Mouse (Mus musculus): ENCODE measurements around the gene Gm3238. TPM values are rescaled to one million over a fixed set of nuclear protein-coding genes. Genes with fewer than 3 reads are reported as not detected.

Gm3238 gene
- not detected for total RNA-seq (2023)

GRCm38 (mm10) chr10:77771225-77771624, at the start of gene Gm3238:
Gene Gm3238, minus strand, starts transcription at chr10:77771325.

GRCm38 (mm10) chr10:77814382-77814781, 43.3 kb upstream of the Gm3238 start, which contains the start of gene Gm2696:
Gene Gm2696, plus strand, starts transcription at chr10:77814682.

GRCm38 (mm10) chr10:77811743-77812142, 40.6 kb upstream of the Gm3238 start, which contains the start of gene Gm9507:
Gene Gm9507, minus strand, starts transcription at chr10:77811843.

GRCm38 (mm10) chr10:77798921-77799508, 27.9 kb upstream of the Gm3238 start, which contains the start of gene Gm19668:
Gene Gm19668, minus strand, starts transcription at chr10:77799133.

GRCm38 (mm10) chr10:77794976-77795375, 23.9 kb upstream of the Gm3238 start, which contains the start of gene Gm9639:
Gene Gm9639, minus strand, starts transcription at chr10:77795076.

GRCm38 (mm10) chr10:77787876-77788275, 16.8 kb upstream of the Gm3238 start, which contains the start of gene Gm7137:
Gene Gm7137, minus strand, starts transcription at chr10:77788200.

GRCm38 (mm10) chr10:77782442-77782841, 11.3 kb upstream of the Gm3238 start, which contains the start of gene Gm3250:
Gene Gm3250, minus strand, starts transcription at chr10:77782542.

GRCm38 (mm10) chr10:77776844-77777243, 5.7 kb upstream of the Gm3238 start, which contains the start of gene Gm7138:
Gene Gm7138, minus strand, starts transcription at chr10:77776944.

GRCm38 (mm10) chr10:77759582-77759981, 11.5 kb downstream of the Gm3238 start, which contains the start of gene Gm3233:
Gene Gm3233, minus strand, starts transcription at chr10:77759682.

GRCm38 (mm10) chr10:77751254-77751653, 19.9 kb downstream of the Gm3238 start, which contains the start of gene Gm9736:
Gene Gm9736, minus strand, starts transcription at chr10:77751354.

GRCm38 (mm10) chr10:77741924-77742688, 29.0 kb downstream of the Gm3238 start, which contains the start of gene Gm18596:
Gene Gm18596, minus strand, starts transcription at chr10:77742638.

GRCm38 (mm10) chr10:77726186-77726585, 44.9 kb downstream of the Gm3238 start, which contains the start of gene Gm10100:
Gene Gm10100, plus strand, starts transcription at chr10:77726486.

Other genes with a start within 250 kb of the Gm3238 start
- gene Itgb2, start 241.1 kb downstream of the Gm3238 start, total RNA-seq (2023): 100 to 1,000 TPM; 854 to 921 TPM
- gene Pttg1ip, start 189.6 kb downstream of the Gm3238 start, total RNA-seq (2023): 100 to 1,000 TPM; 113 to 127 TPM
- 10 to 100 TPM; 76.0 to 76.6 TPM for gene Sumo3, start 165.2 kb downstream of the Gm3238 start, total RNA-seq (2023)
- 10 to 100 TPM in 1 of 2 experiments, 1 to 10 TPM in 1; 3.3 to 11.9 TPM for gene Gm49325, start 165.1 kb downstream of the Gm3238 start, total RNA-seq (2023)
- gene Ube2g2, start 149.1 kb downstream of the Gm3238 start, total RNA-seq (2023): 10 to 100 TPM; 43.6 to 54.7 TPM
- not detected for gene Tspear, start 84.8 kb downstream of the Gm3238 start, total RNA-seq (2023)
- not detected for gene Gm19402, start 80.6 kb downstream of the Gm3238 start, total RNA-seq (2023)
- not detected for gene Gm9508, start 74.1 kb downstream of the Gm3238 start, total RNA-seq (2023)
- gene Gm10272, start 64.7 kb downstream of the Gm3238 start, total RNA-seq (2023): not detected
- gene Gm10024, start 59.9 kb downstream of the Gm3238 start, total RNA-seq (2023): not detected
- gene Gm10142, start 55.5 kb downstream of the Gm3238 start, total RNA-seq (2023): not detected
- not detected for gene Krtap12-1, start 50.7 kb downstream of the Gm3238 start, total RNA-seq (2023)
- gene Gm10100, start 44.8 kb downstream of the Gm3238 start, total RNA-seq (2023): not detected
- not detected for gene Gm18596, start 28.7 kb downstream of the Gm3238 start, total RNA-seq (2023)
- not detected for gene Gm9736, start 20.0 kb downstream of the Gm3238 start, total RNA-seq (2023)
- gene Gm3233, start 11.6 kb downstream of the Gm3238 start, total RNA-seq (2023): not detected
- gene Gm7138, start 5.6 kb upstream of the Gm3238 start, total RNA-seq (2023): not detected
- not detected for gene Gm3250, start 11.2 kb upstream of the Gm3238 start, total RNA-seq (2023)
- not detected for gene Gm7137, start 16.9 kb upstream of the Gm3238 start, total RNA-seq (2023)
- gene Gm9639, start 23.8 kb upstream of the Gm3238 start, total RNA-seq (2023): not detected
- not detected for gene Gm19668, start 27.8 kb upstream of the Gm3238 start, total RNA-seq (2023)
- gene Gm9507, start 40.5 kb upstream of the Gm3238 start, total RNA-seq (2023): not detected
- not detected for gene Gm2696, start 43.4 kb upstream of the Gm3238 start, total RNA-seq (2023)
- gene Krtap10-4, start 55.8 kb upstream of the Gm3238 start, total RNA-seq (2023): not detected
- gene Krtap10-10, start 64.6 kb upstream of the Gm3238 start, total RNA-seq (2023): not detected
- gene Gm36176, start 75.5 kb upstream of the Gm3238 start, total RNA-seq (2023): not detected
- not detected for gene Gm10318, start 81.5 kb upstream of the Gm3238 start, total RNA-seq (2023)
- gene Gm3285, start 90.7 kb upstream of the Gm3238 start, total RNA-seq (2023): not detected
- gene Lrrc3, start 131.2 kb upstream of the Gm3238 start, total RNA-seq (2023): under 1 TPM; 0.10 to 0.15 TPM
- gene Trpm2, start 199.2 kb upstream of the Gm3238 start, total RNA-seq (2023): 100 to 1,000 TPM; 148 to 152 TPM
- 10 to 100 TPM; 10.7 to 12.6 TPM for gene 1810043G02Rik, start 207.2 kb upstream of the Gm3238 start, total RNA-seq (2023)
- gene Pfkl, start 238.8 kb upstream of the Gm3238 start, total RNA-seq (2023): 10 to 100 TPM; 60.3 to 88.1 TPM